Mouse (Mus musculus): ENCODE data around the gene Samd14. TPM values are rescaled to one million over a fixed set of nuclear protein-coding genes. Genes with fewer than 3 reads are reported as not detected.
A peak's percentile ranks its signal among the peaks of the same experiment; 100 is the strongest.

Samd14 gene
- polyA plus RNA-seq, 1 experiment from 2014 or later: 20.3 TPM

DNA sequence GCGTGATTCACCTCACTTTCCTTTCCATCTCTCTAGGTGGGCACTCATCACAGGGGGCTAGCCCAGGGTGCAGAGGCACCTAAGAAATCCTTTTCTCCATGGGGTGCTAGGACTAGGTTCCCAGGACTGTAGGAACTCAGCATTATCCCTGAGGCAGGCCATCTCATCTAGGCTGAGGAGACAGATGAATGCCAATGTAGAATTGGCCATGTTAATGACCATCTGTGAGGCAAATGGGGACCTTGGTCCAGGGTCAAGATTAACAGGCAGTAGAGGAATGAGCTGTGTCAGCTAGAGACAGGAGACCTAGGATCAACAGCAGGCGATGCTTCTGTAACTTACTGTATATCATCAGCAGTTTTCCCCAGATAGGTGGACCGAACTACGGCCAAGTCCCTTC lies 30.1 kb downstream of the Samd14 start:
- H3K4me1 ChIP-seq (replicated peaks; ENCODE audit: control insufficient read depth, insufficient read depth, low read length): peaks cover 8% of the 10 kb centered on the region
- no peak overlapping the region for H3K9ac ChIP-seq (ENCODE audit: low read length)
- 0 out of 2 replicates have a peak overlapping the region, but pooled peaks have one; percentile 70 for H3K4me3 ChIP-seq (ENCODE audit: low read depth, low read length)
- H3K4me2 ChIP-seq (ENCODE audit: low read length): peak overlapping the region; percentile 91; the same call in 1 of the 2 replicates
- H3K36me3 ChIP-seq (ENCODE audit: control insufficient read depth, insufficient read depth, low read length): peaks cover 11% of the 10 kb centered on the region; the same call in 1 of the 2 replicates
- 79% methylated on average over 4 of the region's 4 CpGs for WGBS
- DNase-seq (ENCODE audit: low spot score) (no peak), ATAC-seq (replicated peaks; ENCODE audit: low FRiP score, low TSS enrichment, low read depth) (no peak)
- H3K27ac ChIP-seq (ENCODE audit: low read depth): no peak overlapping the region
- H3K27me3 ChIP-seq (replicated peaks; ENCODE audit: control insufficient read depth, insufficient read depth, low read length): no peaks in the 10 kb centered on the region
- no peaks in the 10 kb centered on the region for H3K9me3 ChIP-seq (ENCODE audit: control insufficient read depth, low read length)

DNA sequence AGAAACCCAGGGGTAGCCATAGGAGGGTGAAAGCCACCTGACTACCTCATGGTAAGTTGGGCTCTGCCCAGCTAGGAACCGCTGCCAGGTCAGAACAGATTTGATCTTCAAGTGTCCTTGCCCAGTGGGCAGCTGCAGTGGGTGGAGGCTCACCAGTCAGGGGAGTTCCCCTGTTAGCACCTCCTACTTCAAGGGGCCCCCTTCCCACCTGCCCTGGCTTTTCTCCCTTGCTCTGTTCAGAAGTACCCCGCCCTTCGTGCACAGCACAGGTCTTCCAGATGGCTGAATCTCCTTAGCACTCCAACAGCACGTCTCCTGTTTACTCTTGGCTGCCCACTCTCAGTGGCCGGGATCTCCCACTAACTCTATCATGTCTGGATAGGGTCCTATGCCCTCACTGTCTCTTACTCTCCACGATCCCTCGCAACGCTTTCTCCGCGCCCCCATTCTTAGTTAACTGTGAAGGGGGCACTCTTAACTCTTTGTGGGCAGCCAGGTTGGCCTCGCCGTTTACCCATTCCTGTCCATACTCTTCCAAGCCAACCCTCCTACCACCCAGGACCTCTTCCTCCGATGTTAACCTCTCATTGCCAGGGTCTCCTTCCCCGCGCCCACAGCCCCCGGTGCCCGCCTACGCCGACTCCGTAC lies 30.9 kb downstream of the Samd14 start:
- DNase-seq (ENCODE audit: low spot score) (peak; percentile 71), ATAC-seq (replicated peaks; ENCODE audit: low FRiP score, low TSS enrichment, low read depth) (peak; percentile 47)
- Histone ChIP-seq H3K36me3 (ENCODE audit: control insufficient read depth, insufficient read depth, low read length) (peaks cover 18% of the 10 kb centered on the region; the same call in 1 of the 2 replicates), H3K9ac (ENCODE audit: low read length) (peak overlapping the region; percentile 62), H3K9me3 (ENCODE audit: control insufficient read depth, low read length) (no peaks in the 10 kb centered on the region), H3K4me2 (ENCODE audit: low read length) (peak overlapping the region; percentile 91), H3K4me3 (ENCODE audit: low read depth, low read length) (peak overlapping the region; percentile 70), H3K27me3 (replicated peaks; ENCODE audit: control insufficient read depth, insufficient read depth, low read length) (no peaks in the 10 kb centered on the region), H3K4me1 (replicated peaks; ENCODE audit: control insufficient read depth, insufficient read depth, low read length) (peaks cover 8% of the 10 kb centered on the region), H3K27ac (ENCODE audit: low read depth) (peak overlapping the region; percentile 14; the same call in 1 of the 2 replicates)
- WGBS: under 1% methylated on average over 20 of the region's 20 CpGs

DNA sequence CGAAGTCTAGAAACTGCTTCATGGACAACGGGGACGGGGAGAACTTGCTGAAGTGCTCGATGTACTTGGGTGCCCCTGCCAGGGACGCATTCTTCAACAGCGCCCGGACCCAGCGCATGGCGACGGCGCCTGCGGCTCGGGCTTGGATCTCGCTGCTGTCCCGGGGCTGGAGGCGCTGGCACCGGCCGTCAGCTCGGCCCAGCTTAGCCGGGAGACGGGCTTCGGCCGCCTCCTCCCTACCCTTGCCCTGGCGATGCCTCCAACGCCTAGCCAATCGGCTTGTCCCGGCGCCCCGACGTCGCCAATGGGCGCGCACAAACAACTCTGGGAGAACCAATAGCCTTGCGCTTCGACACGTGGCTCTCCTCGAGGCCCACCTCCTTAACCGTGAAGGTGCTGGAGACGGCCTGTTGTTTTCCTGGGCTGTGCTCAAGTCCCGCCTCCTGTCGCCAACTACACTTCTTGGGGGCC lies 31.5 kb downstream of the Samd14 start, which contains the start of gene Pdk2:
Gene Pdk2, minus strand, starts transcription at position 216 of the 471 bp plus-strand sequence.
- DNase-seq (ENCODE audit: low spot score): peak; percentile 92
- peak within 1 kb of the TSS; percentile 30 for H3K27ac ChIP-seq (ENCODE audit: low read depth)
- under 1% methylated on average over 41 of the region's 41 CpGs for WGBS
- peak; percentile 95 for ATAC-seq (replicated peaks; ENCODE audit: low FRiP score, low TSS enrichment, low read depth)
- peaks cover 18% of the 10 kb centered on the region; the same call in 1 of the 2 replicates for H3K36me3 ChIP-seq (ENCODE audit: control insufficient read depth, insufficient read depth, low read length)
- H3K4me2 ChIP-seq (ENCODE audit: low read length): peak within 1 kb of the TSS; percentile 91
- peak within 1 kb of the TSS; percentile 70 for H3K4me3 ChIP-seq (ENCODE audit: low read depth, low read length)
- H3K9me3 ChIP-seq (ENCODE audit: control insufficient read depth, low read length): no peaks in the 10 kb centered on the region
- H3K9ac ChIP-seq (ENCODE audit: low read length): peak within 1 kb of the TSS; percentile 62
- peaks cover 8% of the 10 kb centered on the region for H3K4me1 ChIP-seq (replicated peaks; ENCODE audit: control insufficient read depth, insufficient read depth, low read length)
- H3K27me3 ChIP-seq (replicated peaks; ENCODE audit: control insufficient read depth, insufficient read depth, low read length): no peaks in the 10 kb centered on the region

DNA sequence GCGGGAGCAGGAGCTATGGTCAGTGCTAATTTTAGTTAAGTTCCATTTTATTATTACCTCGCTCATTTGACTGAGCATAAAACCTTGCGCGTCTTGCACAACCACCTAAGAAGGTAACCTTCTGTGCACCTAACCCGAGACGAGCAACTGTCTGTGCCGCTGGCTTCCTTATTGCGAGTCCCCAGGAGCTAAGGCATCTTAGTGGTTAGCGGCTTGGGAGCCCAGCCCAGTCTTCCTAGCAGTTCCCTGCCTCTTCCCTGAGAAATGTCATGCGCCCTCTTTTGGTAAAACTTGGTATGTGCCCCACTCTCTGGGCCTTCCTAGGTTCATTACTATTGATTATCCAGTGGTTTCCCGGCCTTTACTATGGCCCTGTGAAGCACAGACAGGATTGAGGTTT lies 32.4 kb downstream of the Samd14 start:
- Histone ChIP-seq H3K9ac (ENCODE audit: low read length) (no peak overlapping the region; the same call in 1 of the 2 replicates), H3K9me3 (ENCODE audit: control insufficient read depth, low read length) (no peaks in the 10 kb centered on the region), H3K4me3 (ENCODE audit: low read depth, low read length) (peak overlapping the region; percentile 70), H3K4me1 (replicated peaks; ENCODE audit: control insufficient read depth, insufficient read depth, low read length) (peaks cover 8% of the 10 kb centered on the region), H3K36me3 (ENCODE audit: control insufficient read depth, insufficient read depth, low read length) (peaks cover 10% of the 10 kb centered on the region; the same call in 1 of the 2 replicates), H3K27me3 (replicated peaks; ENCODE audit: control insufficient read depth, insufficient read depth, low read length) (no peaks in the 10 kb centered on the region), H3K27ac (ENCODE audit: low read depth) (peak overlapping the region; percentile 30; the same call in 1 of the 2 replicates), H3K4me2 (ENCODE audit: low read length) (peak overlapping the region; percentile 91)
- WGBS: under 1% methylated on average over 11 of the region's 11 CpGs
- ATAC-seq (replicated peaks; ENCODE audit: low FRiP score, low TSS enrichment, low read depth) (0 out of 2 replicates have a peak, but pooled peaks have one; percentile 14), DNase-seq (ENCODE audit: low spot score) (peak; percentile 91)

DNA sequence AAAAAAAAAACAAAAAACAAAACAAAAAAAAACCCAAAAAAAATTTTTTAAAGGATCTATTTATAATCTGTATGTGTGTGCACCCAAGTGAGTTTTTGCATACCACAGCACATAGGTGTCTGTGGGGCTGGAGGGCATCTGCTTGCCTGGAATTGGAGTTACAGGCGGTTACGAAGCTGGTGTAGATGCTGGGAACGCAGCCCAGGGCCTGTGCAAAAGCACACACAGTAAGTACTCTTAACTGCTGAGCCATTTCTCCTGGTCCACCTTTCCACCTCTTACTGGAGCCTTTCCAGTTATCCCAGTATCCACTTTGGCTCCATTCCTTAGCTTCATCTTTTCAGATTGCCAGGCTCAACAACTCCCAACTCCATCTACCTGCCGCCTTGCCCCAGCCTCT lies 33.4 kb downstream of the Samd14 start:
- 90% methylated on average over 4 of the region's 4 CpGs for WGBS
- no peak overlapping the region for H3K9ac ChIP-seq (ENCODE audit: low read length)
- H3K4me1 ChIP-seq (replicated peaks; ENCODE audit: control insufficient read depth, insufficient read depth, low read length): peaks cover 8% of the 10 kb centered on the region
- H3K9me3 ChIP-seq (ENCODE audit: control insufficient read depth, low read length): no peaks in the 10 kb centered on the region
- H3K4me3 ChIP-seq (ENCODE audit: low read depth, low read length): no peak overlapping the region
- H3K36me3 ChIP-seq (ENCODE audit: control insufficient read depth, insufficient read depth, low read length): peaks cover 10% of the 10 kb centered on the region; the same call in 1 of the 2 replicates
- DNase-seq (ENCODE audit: low spot score) (no peak), ATAC-seq (replicated peaks; ENCODE audit: low FRiP score, low TSS enrichment, low read depth) (no peak)
- H3K27ac ChIP-seq (ENCODE audit: low read depth): no peak overlapping the region
- no peaks in the 10 kb centered on the region for H3K27me3 ChIP-seq (replicated peaks; ENCODE audit: control insufficient read depth, insufficient read depth, low read length)
- H3K4me2 ChIP-seq (ENCODE audit: low read length): no peak overlapping the region

DNA sequence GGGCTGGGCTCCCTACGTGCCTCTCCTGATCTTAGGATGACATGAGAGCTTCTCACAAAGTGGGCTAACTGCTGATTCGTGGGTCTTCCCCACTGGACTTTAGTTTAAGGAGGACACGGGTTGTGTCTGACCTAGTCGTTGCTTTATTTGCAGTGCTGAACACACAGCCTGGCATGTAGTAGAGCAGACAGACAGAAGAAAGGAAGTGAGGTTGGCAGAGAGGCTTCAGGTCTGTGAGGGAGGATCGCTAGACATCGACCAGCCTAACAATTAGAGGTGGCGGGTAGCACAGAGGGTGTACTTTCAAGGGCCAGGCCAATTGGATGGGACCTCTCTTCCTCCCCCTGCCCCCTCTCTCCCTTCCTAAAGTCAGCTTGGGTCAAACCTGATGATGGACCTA lies 33.9 kb downstream of the Samd14 start:
- 55% methylated on average over 7 of the region's 7 CpGs for WGBS
- Histone ChIP-seq H3K27ac (ENCODE audit: low read depth) (no peak overlapping the region), H3K36me3 (ENCODE audit: control insufficient read depth, insufficient read depth, low read length) (peaks cover 10% of the 10 kb centered on the region; the same call in 1 of the 2 replicates), H3K27me3 (replicated peaks; ENCODE audit: control insufficient read depth, insufficient read depth, low read length) (no peaks in the 10 kb centered on the region), H3K4me1 (replicated peaks; ENCODE audit: control insufficient read depth, insufficient read depth, low read length) (peaks cover 8% of the 10 kb centered on the region), H3K4me2 (ENCODE audit: low read length) (no peak overlapping the region), H3K4me3 (ENCODE audit: low read depth, low read length) (no peak overlapping the region), H3K9ac (ENCODE audit: low read length) (no peak overlapping the region), H3K9me3 (ENCODE audit: control insufficient read depth, low read length) (no peaks in the 10 kb centered on the region)
- ATAC-seq (replicated peaks; ENCODE audit: low FRiP score, low TSS enrichment, low read depth) (no peak), DNase-seq (ENCODE audit: low spot score) (no peak)

DNA sequence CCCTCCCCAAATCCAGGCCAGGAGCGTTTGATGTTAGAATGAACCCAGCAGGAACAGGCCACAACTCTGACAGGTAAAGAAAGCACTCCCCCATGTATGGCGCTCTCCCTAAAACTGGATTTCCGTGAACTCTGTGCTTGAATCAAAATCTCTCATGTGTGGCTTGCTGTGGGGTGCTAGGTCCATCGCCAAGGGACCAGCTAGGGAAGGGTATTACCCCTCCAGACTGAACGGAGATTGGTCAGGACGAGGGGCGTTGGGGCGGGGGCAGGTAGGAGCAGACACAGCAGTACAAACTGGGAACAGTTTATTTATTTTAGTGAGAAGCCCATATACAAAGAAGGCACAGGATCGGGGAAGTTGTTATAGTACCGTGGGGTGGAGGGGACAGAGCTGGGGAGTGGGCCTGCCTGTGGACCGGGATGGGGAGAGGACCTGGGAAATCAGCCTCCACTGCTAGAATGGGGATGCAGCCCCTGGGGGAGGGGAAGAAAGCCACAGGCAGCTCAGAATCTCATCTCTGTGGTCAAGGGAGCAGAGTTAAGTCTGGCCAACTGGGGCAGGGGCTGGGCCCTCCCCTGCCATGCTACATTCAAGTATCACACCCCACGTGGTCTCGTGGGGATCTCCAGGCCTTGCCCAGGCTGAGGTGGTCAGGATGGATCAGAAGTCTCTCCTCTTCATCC lies 34.6 kb downstream of the Samd14 start:
- no peak overlapping the region for H3K9ac ChIP-seq (ENCODE audit: low read length)
- no peak overlapping the region for H3K27ac ChIP-seq (ENCODE audit: low read depth)
- WGBS: 45% methylated on average over 13 of the region's 13 CpGs

DNA sequence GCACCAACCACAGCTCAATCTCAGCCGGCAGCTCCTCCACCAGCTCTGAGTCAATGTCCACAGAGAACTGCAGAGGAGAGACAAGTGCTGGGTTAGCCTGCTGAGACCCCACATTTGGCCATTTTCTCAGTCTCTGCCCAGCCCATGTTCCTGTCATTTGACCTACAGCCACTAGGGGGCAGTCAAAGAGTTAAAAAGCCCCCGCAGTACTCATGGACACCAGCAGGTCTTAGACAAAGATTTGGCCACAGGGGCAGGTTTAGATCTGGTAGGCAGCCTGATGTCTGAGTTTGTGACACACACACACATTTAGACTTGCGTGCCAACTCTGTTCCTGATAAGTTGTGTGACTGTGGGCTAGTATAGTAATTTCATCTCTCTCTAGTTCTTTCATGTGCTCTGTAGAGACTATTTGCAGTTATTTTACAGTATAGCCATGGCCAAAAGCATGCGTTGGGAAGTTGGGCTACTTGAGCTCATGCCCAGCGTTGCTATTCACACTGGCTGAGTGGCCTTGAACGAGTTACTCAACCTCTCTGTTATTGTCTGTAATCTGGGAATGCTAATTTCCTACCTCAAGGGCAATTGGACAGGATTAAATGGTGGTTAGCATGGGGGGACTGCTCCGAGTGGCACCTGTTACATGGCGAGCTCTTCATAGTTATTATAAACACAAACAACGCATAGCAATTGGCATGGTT lies 37.5 kb downstream of the Samd14 start:
- Histone ChIP-seq H3K9me3 (ENCODE audit: control insufficient read depth, low read length) (no peaks in the 10 kb centered on the region), H3K36me3 (ENCODE audit: control insufficient read depth, insufficient read depth, low read length) (peaks cover 24% of the 10 kb centered on the region; the same call in 1 of the 2 replicates), H3K4me1 (replicated peaks; ENCODE audit: control insufficient read depth, insufficient read depth, low read length) (no peaks in the 10 kb centered on the region), H3K27ac (ENCODE audit: low read depth) (no peak overlapping the region), H3K4me3 (ENCODE audit: low read depth, low read length) (no peak overlapping the region), H3K27me3 (replicated peaks; ENCODE audit: control insufficient read depth, insufficient read depth, low read length) (no peaks in the 10 kb centered on the region), H3K9ac (ENCODE audit: low read length) (no peak overlapping the region), H3K4me2 (ENCODE audit: low read length) (no peak overlapping the region)
- DNase-seq (ENCODE audit: low spot score): peak; percentile 77
- ATAC-seq (replicated peaks; ENCODE audit: low FRiP score, low TSS enrichment, low read depth): peak; percentile 15; the same call in 1 of the 2 replicates
- WGBS: 54% methylated on average over 9 of the region's 9 CpGs

More for the DNA sequence above, 34.6 kb downstream of the Samd14 start:
- Histone ChIP-seq H3K4me3 (ENCODE audit: low read depth, low read length) (no peak overlapping the region), H3K27me3 (replicated peaks; ENCODE audit: control insufficient read depth, insufficient read depth, low read length) (no peaks in the 10 kb centered on the region), H3K36me3 (ENCODE audit: control insufficient read depth, insufficient read depth, low read length) (peaks cover 15% of the 10 kb centered on the region; the same call in 1 of the 2 replicates), H3K9me3 (ENCODE audit: control insufficient read depth, low read length) (no peaks in the 10 kb centered on the region), H3K4me1 (replicated peaks; ENCODE audit: control insufficient read depth, insufficient read depth, low read length) (peaks cover 8% of the 10 kb centered on the region), H3K4me2 (ENCODE audit: low read length) (no peak overlapping the region)
- DNase-seq (ENCODE audit: low spot score): no peak
- no peak for ATAC-seq (replicated peaks; ENCODE audit: low FRiP score, low TSS enrichment, low read depth)
